Mouse (Mus musculus) lung, postnatal 10 days (tissue): Measurements from ENCODE around the gene Serpinb7.
A peak's percentile ranks its signal among the peaks of the same experiment; 100 is the strongest.

Source experiments
- DNase-seq: peaks from one replicate; pipeline ENCODE4 v3.0.0; 2021

Gene Serpinb7

DNA sequence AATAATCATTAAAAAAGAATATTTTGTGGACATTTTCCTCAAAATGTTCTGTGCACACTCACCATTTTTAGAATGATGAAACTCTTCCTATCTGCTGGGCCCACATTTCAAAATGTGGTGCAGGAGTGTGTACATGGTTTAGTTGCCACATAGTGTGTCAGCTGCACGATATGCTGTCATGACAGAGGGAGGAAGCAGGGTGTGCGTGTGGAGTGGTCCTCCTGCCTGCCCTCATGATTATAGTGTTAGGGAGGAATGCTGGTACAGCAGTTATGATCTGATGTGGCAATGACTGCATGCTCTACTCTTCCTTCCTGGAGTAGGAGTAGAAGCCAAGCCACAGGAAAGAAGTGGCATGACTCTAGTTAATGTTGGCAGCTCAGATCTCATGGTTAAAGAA, 97.3 kb downstream of the Serpinb7 start:
- peak; percentile 2 for DNase-seq

DNA sequence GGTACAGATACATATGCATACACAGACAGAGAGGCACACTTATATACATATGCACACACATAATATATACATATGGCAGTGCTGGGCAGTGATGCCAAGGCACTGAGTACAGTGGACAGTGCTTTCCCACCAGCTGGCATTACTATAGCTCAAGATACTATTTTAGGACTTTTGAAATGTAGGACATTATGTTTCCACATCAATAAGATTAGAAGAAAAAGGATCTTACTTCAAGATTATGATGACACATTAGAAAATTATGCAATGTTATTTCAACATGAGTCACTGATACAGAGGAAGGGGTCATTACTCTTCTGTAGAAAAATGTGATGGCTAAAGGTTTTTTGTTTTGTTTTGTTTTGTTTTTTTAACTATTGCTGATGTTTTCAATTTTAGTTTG, 102.6 kb downstream of the Serpinb7 start:
- DNase-seq = no peak
